Mouse (Mus musculus) thymus, adult 2 months (tissue): ENCODE measurements at regions not wholly inside any gene's neighbourhood (a gene's known extent, or its start where the extent isn't known, plus 50 kb on each side); places are given as distances from the start of the nearest gene placed in this dataset.
"Not testable (repeated sequence)": the region's sequence is repeated elsewhere in the genome, so short reads cannot be mapped to it uniquely, and the experiment has no call there.

Experiments
- CTCF ChIP-seq: fragments of 200-500 bp; IDR thresholded peaks from 2 replicates; pipeline ENCODE4 v1.5.1; 2012; ENCODE audit warnings: mild to moderate bottlenecking, control low read depth, low read length, moderate library complexity, borderline replicate concordance; ENCODE audit not compliant: control insufficient read depth, poor library complexity, insufficient read depth; ENCODE audit errors: extremely low read depth
- POLR2A ChIP-seq: fragments of 200-500 bp; IDR thresholded peaks from 2 replicates; pipeline ENCODE4 v1.6.1; 2012; ENCODE audit warnings: mild to moderate bottlenecking, low read length, control low read depth, moderate library complexity; ENCODE audit not compliant: control insufficient read depth, poor library complexity, insufficient read depth; ENCODE audit errors: extremely low read depth

DNA sequence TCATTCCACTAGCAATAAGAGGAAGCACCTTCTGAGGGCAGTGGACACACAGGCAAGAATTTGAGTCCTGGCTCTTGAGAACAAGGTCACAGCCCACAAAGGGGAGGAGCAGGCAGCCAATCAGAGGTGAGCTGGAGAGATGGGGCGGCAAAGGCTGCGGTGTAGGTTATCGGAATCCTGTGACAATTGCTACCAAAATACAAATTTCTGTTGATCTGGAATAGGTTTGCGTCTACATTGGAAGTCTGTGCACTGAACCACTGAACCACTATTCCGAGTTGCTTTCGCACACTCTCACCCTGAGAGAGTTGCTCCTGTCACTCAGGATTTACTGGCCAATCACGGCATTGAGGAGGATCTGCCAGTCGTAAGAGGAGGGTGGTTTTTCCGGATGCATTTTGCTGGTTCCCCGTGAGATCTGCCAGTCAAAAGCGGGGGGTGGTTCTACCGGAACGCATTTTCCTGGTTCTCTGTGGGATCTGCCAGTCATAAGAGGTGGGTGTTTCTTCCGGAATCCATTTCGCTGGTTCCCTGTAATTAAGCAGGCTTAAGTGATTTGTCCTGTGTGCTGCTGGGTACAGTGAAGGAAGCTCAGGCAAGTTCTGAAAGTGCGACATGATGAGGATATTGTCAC is 59.2 kb upstream of the Zfp960 start:
- not testable (repeated sequence) for TF ChIP-seq POLR2A, CTCF
